Mouse (Mus musculus) kidney, embryonic 16.5 days (tissue): ENCODE results near the gene Polr3h. TPM values are rescaled to one million over a fixed set of nuclear protein-coding genes. Genes with fewer than 3 reads are reported as not detected.

ENCODE experiments used
- ATAC-seq: fragments of 200-750 bp; cut with Nextera tagmentation; 2 replicates; pipeline ENCODE4 v1.8.0; 2017; ENCODE audit warnings: moderate TSS enrichment; ENCODE audit not compliant: low FRiP score, low TSS enrichment
- H3K27ac ChIP-seq: fragments of 300-500 bp; sonication (generic); 2 replicates; pipeline ENCODE4 v1.5.1; 2014; ENCODE audit warnings: low read length
- H3K27me3 ChIP-seq: fragments of 300-500 bp; sonication (generic); 2 replicates; pipeline ENCODE4 v1.6.1; 2014; ENCODE audit warnings: low read length, control low read depth, mixed read lengths; ENCODE audit not compliant: insufficient read depth
- H3K36me3 ChIP-seq: fragments of 300-500 bp; sonication (generic); 2 replicates; pipeline ENCODE4 v1.6.1; 2014; ENCODE audit warnings: low read length, control low read depth, mixed read lengths; ENCODE audit not compliant: insufficient read depth
- H3K4me1 ChIP-seq: fragments of 300-500 bp; sonication (generic); 2 replicates; pipeline ENCODE4 v1.6.1; 2014; ENCODE audit warnings: low read length, control low read depth, mixed read lengths; ENCODE audit not compliant: insufficient read depth
- H3K4me2 ChIP-seq: fragments of 300-500 bp; sonication (generic); replicated peaks from 2 replicates; pipeline ENCODE4 v1.6.1; 2014; ENCODE audit warnings: low read depth, low read length
- H3K4me3 ChIP-seq: fragments of 300-500 bp; sonication (generic); 2 replicates; pipeline ENCODE4 v1.5.1; 2014; ENCODE audit warnings: mild to moderate bottlenecking, low read length
- H3K9ac ChIP-seq: fragments of 300-500 bp; sonication (generic); replicated peaks from 2 replicates; pipeline ENCODE4 v1.6.1; 2014; ENCODE audit warnings: low read length
- H3K9me3 ChIP-seq: fragments of 300-500 bp; sonication (generic); 2 replicates; pipeline ENCODE4 v1.6.1; 2016; ENCODE audit warnings: low read length, control low read depth
- WGBS: fragments of 180-500 bp; shearing (Covaris S2); extraction: QIAGEN DNeasy Blood & Tissue Kit; methylation state at CpG from one replicate; pipeline ENCODE4 v1.1.7; 2014; 5-methylcytosine and 5-hydroxymethylcytosine counted together
- polyA plus RNA-seq: library from polyadenylated mRNA; unstranded; fragments of >200 nt; fragmentation: Nextera tagmentation; extraction: Ambion mirVana; gene quantifications from 2 replicates; pipeline ENCODE4 v1.2.1, GENCODE M21; 2015

Polr3h gene
- polyA plus RNA-seq, 1 experiment from 2014 or later, result 98.5 TPM

DNA sequence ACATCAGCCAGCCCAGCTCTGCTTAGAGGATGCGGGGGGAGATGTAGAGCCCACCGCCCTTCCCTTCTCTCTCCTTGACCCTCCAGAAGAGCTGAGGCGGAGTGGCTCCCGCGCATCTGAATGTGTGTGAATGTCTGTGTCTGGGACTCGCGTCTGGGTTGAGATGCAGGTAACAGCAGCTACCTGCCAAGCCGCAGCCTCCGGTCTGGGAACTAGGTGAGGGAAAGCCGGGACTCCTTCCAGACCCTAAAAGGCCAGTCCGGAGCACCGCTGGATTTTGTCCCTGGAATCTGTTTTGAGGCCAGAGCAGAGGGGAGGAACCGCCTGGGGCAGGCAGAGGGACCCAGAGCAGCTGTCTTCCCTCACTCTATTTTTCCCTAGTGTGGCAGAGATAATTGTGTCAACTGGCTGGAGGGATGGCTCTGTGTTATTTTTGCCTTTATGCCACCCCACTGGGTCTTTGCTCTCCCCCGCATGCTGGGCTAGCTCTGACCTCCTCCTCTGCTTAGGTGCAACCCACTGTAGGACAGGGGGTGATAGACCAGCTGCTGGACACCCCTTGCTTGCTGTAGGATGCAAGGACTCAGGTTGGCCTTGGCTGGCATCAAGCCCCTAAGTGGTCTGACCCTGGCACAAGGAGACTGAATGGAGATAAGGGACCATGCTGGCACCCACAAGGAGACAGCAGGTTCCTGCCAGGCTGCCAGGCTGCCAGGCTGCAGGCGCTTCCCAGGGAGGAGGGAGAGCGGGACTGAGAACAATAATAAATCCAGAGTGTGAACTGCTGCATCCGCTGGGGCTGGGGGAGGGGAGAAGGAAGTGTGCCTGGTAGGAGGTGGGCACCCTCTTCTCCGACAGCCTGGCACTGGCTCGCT is 11.3 kb upstream of the Polr3h start:
- peak overlapping the region; percentile 69 for H3K9ac ChIP-seq
- ATAC-seq, result no peak

DNA sequence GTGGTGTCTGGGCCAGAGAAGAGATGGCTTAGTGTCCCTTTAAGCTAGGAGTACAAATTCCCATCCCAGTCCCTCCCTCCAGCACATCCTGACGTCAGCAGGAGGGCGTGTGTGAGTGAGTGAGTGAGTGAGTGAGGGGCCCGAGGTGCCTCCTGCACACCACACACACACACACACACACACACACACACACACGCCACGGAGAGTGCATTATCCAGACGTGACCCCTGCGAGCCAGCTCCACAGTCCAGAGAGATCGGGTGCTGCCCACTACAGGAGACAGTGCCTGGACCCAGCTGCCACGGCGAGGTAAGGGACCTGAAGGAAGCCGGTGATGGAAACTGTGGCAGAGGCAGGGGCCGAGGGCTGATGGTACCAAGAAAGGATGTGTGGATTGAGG is 10.6 kb upstream of the Polr3h start, which contains the start of gene Csdc2:
Gene Csdc2 (plus strand): TSS at position 81 of the 400 bp plus-strand sequence.
- H3K4me3 ChIP-seq, result peak within 1 kb of the TSS; percentile 58
- peak within 1 kb of the TSS; percentile 81 for H3K4me2 ChIP-seq
- WGBS, result 2% methylated on average over 10 of the region's 12 CpGs
- H3K36me3 ChIP-seq, result no peaks in the 10 kb centered on the region
- H3K9me3 ChIP-seq, result no peaks in the 10 kb centered on the region
- H3K9ac ChIP-seq, result peak within 1 kb of the TSS; percentile 69
- 0 out of 2 replicates have a peak, but pooled peaks cover 2% of the 10 kb centered on the region for H3K27me3 ChIP-seq
- peak within 1 kb of the TSS; percentile 90 for H3K27ac ChIP-seq
- peaks cover 42% of the 10 kb centered on the region for H3K4me1 ChIP-seq
- peak; percentile 69 for ATAC-seq

More for the DNA sequence above, 11.3 kb upstream of the Polr3h start:
- H3K4me2 ChIP-seq, result peak overlapping the region; percentile 81
- peaks cover 42% of the 10 kb centered on the region for H3K4me1 ChIP-seq
- peak overlapping the region; percentile 58 for H3K4me3 ChIP-seq
- H3K27me3 ChIP-seq, result 0 out of 2 replicates have a peak, but pooled peaks cover 2% of the 10 kb centered on the region
- H3K9me3 ChIP-seq, result no peaks in the 10 kb centered on the region
- 5% methylated on average over 18 of the region's 19 CpGs for WGBS
- no peaks in the 10 kb centered on the region for H3K36me3 ChIP-seq
- peak overlapping the region; percentile 90 for H3K27ac ChIP-seq

DNA sequence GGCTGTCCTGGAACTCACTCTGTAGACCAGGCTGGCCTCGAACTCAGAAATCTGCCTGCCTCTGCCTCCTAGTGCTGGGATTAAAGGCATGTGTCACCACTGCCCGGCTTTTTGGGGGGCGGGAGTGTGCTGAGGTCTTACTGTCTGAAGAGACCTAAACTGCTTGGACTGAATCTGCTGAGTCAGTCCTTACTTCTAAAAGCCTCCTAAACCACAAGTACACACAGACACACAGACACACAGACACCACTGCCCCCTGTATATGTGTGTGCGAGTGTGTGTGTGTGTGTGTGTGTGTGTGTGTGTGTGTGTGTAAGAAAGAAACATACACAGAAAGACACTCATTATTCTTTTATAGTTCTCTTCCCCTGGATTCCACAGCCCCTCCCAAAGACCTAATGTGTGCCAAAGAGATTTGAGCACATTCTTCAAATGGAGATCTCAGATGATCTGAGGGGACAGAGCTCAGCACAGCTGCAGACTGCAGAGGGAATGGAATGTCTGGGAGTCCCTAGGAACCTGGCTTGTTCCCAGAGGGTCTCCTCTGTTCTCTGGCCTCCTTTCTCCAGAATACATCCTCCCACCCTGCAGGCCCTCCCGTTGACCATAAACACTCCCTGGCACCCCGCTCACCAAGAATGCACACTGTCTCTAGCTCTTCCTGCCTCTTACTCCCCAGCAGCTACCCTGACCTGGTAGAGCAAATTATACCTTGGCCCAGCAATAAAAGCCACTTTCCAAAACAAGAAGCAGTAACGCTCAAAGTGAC is 10.0 kb upstream of the Polr3h start:
- peak overlapping the region; percentile 90 for H3K27ac ChIP-seq
- H3K27me3 ChIP-seq, result 0 out of 2 replicates have a peak, but pooled peaks cover 2% of the 10 kb centered on the region
- H3K9me3 ChIP-seq, result no peaks in the 10 kb centered on the region
- peaks cover 42% of the 10 kb centered on the region for H3K4me1 ChIP-seq
- H3K9ac ChIP-seq, result peak overlapping the region; percentile 69
- peak overlapping the region; percentile 81 for H3K4me2 ChIP-seq
- H3K36me3 ChIP-seq, result no peaks in the 10 kb centered on the region
- 46% methylated on average over 7 of the region's 7 CpGs for WGBS
- H3K4me3 ChIP-seq, result peak overlapping the region; percentile 58
- peak; percentile 50 for ATAC-seq

DNA sequence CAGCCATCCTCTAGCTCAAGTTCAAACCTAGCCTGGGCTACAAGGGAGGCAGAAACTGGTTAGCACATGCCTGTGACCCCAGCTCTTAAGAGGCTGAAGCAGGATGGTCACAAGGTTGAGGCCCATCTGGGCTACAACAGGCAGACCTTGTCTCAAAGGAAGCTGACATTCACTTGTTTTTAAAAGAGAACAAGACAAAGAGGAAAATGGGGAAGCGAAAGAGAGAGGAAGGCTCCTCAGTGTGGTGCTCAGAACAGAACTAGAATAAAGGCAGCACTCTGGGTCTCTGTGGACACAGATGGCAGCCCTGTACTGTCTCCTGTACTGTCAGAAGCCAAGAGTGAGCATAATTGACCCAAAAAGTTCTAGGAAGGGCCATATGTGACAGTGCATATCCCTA is 7.9 kb upstream of the Polr3h start:
- Histone ChIP-seq H3K4me1 (peaks cover 45% of the 10 kb centered on the region), H3K4me3 (no peak overlapping the region), H3K27ac (no peak overlapping the region), H3K4me2 (no peak overlapping the region), H3K27me3 (0 out of 2 replicates have a peak, but pooled peaks cover 2% of the 10 kb centered on the region), H3K9ac (no peak overlapping the region), H3K36me3 (no peaks in the 10 kb centered on the region), H3K9me3 (no peaks in the 10 kb centered on the region)
- no peak for ATAC-seq
- 95% methylated on average over 1 of the region's 1 CpGs for WGBS

DNA sequence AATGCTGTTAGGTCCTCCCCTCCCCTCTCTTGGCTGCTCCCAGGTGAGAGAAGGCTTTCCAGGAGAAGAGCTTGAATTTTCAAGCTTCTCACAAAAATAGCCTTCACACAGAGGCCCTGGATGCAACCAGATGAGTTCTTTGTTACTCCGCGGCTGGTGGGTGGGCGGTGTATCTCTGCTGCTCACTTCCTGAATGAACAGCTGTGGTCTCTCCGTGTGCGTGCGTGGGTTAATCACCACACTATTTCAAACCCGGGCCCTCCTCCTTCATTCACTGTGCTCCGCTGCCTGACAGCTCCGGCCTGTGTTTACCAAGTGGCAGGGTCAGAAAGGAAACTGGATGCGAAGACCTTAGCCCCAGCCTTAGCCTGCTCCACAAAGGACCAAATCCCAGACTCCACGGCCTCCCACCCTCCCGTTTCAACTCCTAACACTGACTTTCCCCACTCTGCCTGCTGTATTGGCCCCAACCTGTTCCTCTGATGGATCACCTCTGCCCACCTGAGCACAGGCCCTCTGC is 7.0 kb upstream of the Polr3h start:
- peak overlapping the region; percentile 50; the same call in 1 of the 2 replicates for H3K9ac ChIP-seq

DNA sequence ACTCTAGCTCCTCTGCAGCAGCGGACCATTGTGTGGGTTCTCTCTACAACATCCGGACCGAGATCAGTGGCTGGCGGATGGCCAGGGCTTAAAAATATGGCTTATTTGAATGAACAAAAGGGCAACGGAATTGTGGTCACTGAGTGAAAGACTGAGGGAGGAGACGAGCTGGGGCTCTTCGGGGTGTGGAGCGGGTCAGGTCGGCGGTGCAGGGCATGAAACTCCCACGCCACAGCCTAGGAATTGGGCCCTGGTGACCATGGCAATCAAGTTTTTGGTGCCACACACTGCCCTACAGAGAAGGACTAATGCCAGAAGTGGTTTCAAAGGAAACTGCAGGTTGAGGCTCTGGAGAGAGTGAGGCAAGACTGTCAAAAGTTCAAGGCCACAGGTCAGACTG is 2.2 kb upstream of the Polr3h start:
- Histone ChIP-seq H3K9ac (0 out of 2 replicates have a peak overlapping the region, but pooled peaks have one; percentile 45), H3K4me1 (peaks cover 55% of the 10 kb centered on the region), H3K27ac (peak overlapping the region; percentile 92), H3K4me2 (peak overlapping the region; percentile 14; the same call in 1 of the 2 replicates), H3K9me3 (no peaks in the 10 kb centered on the region), H3K36me3 (no peaks in the 10 kb centered on the region), H3K4me3 (no peak overlapping the region), H3K27me3 (no peaks in the 10 kb centered on the region)
- 10% methylated on average over 11 of the region's 11 CpGs for WGBS
- no peak for ATAC-seq

More for the DNA sequence above, 7.0 kb upstream of the Polr3h start:
- Histone ChIP-seq H3K4me3 (no peak overlapping the region), H3K27me3 (0 out of 2 replicates have a peak, but pooled peaks cover 2% of the 10 kb centered on the region), H3K27ac (peak overlapping the region; percentile 79), H3K4me2 (peak overlapping the region; percentile 29), H3K36me3 (no peaks in the 10 kb centered on the region), H3K4me1 (peaks cover 47% of the 10 kb centered on the region), H3K9me3 (no peaks in the 10 kb centered on the region)
- ATAC-seq, result peak; percentile 41
- WGBS, result 13% methylated on average over 12 of the region's 12 CpGs

DNA sequence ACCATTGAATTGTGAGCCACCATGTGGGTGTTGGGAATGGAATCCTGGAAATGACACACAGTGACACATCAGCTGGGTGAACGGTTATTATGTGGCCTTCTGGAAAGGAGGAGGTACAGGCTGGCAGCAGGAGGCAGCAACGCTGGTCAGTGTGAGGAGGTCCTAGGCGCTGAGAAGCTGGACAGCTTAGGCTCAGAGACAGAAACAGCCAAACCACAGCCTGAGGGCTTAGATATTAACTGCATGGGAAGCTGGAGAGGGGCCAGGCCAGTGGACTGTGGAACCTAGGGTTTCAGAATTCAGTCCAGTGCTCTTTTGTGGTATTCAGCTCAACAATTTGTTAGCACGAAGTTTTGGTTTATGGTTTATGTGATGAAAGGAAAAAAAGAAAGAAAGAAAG is 1.7 kb upstream of the Polr3h start:
- H3K27me3 ChIP-seq, result no peaks in the 10 kb centered on the region
- no peak overlapping the region for H3K4me2 ChIP-seq
- H3K9me3 ChIP-seq, result no peaks in the 10 kb centered on the region
- ATAC-seq, result peak; percentile 73
- no peak overlapping the region for H3K4me3 ChIP-seq
- peaks cover 50% of the 10 kb centered on the region for H3K4me1 ChIP-seq
- 23% methylated on average over 4 of the region's 4 CpGs for WGBS
- no peak overlapping the region for H3K9ac ChIP-seq
- no peaks in the 10 kb centered on the region for H3K36me3 ChIP-seq
- peak overlapping the region; percentile 92 for H3K27ac ChIP-seq

DNA sequence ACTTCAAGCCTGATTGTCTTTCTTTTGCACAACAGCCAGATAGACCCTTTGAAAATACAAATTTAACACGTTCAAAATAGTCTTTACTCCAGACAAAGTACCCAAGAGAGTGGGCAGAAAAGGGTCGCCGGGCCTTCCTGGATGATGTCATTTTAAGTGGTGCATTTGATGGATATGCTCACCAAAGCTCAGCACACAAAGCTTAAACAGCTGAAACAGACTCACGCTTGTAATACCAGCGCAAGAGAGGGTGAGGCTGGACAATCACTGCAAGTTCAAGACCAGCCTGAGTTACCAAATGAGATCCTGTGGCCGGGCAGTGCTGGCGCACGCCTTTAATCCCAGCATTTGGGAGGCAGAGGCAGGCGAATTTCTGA is 394 bp upstream of the Polr3h start:
- no peak overlapping the region for H3K4me3 ChIP-seq
- H3K27ac ChIP-seq, result no peak overlapping the region
- no peak; the same call in 1 of the 2 replicates for ATAC-seq
- 37% methylated on average over 9 of the region's 9 CpGs for WGBS
- no peaks in the 10 kb centered on the region for H3K9me3 ChIP-seq
- no peaks in the 10 kb centered on the region for H3K36me3 ChIP-seq
- peaks cover 46% of the 10 kb centered on the region for H3K4me1 ChIP-seq
- H3K9ac ChIP-seq, result no peak overlapping the region
- H3K27me3 ChIP-seq, result no peaks in the 10 kb centered on the region
- H3K4me2 ChIP-seq, result peak overlapping the region; percentile 38

DNA sequence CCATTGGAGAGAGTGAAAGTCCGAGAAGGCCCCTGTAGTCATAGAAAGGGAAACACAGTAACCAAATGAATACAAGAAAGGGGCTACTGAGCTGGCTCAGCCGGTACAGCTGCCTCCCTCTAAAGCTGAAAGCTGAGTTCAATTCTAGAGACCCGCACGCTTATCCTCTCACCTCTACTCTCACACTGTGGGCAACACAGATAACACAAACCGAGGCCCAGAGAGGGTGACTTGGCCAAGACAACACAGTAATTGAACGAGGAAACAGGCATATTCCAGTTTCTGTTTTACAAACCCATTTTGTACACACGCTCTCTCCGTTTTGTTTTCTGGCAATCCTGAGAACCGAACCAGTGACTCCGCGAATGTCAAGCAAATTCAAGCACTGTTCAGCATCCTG is 1.1 kb downstream of the Polr3h start:
- WGBS, result 84% methylated on average over 11 of the region's 11 CpGs

More for the DNA sequence above, 1.1 kb downstream of the Polr3h start:
- Histone ChIP-seq H3K4me3 (peak overlapping the region; percentile 75), H3K27me3 (no peaks in the 10 kb centered on the region), H3K4me2 (peak overlapping the region; percentile 78), H3K9ac (no peak overlapping the region; the same call in 1 of the 2 replicates), H3K9me3 (no peaks in the 10 kb centered on the region), H3K36me3 (no peaks in the 10 kb centered on the region), H3K4me1 (peaks cover 43% of the 10 kb centered on the region), H3K27ac (no peak overlapping the region)
- ATAC-seq, result no peak
